Mouse (Mus musculus) bone marrow, adult 2 months (tissue): Measurements from ENCODE around the gene Heca.
"Not testable (repeated sequence)": the region's sequence is repeated elsewhere in the genome, so short reads cannot be mapped to it uniquely, and the experiment has no call there.

Source experiments
- CTCF ChIP-seq: fragments of 200-500 bp; IDR thresholded peaks from 2 replicates; pipeline ENCODE4 v1.5.1; 2011; ENCODE audit warnings: low read length, control low read depth; ENCODE audit not compliant: control insufficient read depth, insufficient read depth
- POLR2A ChIP-seq: fragments of 200-500 bp; IDR thresholded peaks from 2 replicates; pipeline ENCODE4 v1.6.1; 2011; ENCODE audit warnings: low read depth, mild to moderate bottlenecking, control low read depth, low read length, borderline replicate concordance; ENCODE audit not compliant: control insufficient read depth

DNA sequence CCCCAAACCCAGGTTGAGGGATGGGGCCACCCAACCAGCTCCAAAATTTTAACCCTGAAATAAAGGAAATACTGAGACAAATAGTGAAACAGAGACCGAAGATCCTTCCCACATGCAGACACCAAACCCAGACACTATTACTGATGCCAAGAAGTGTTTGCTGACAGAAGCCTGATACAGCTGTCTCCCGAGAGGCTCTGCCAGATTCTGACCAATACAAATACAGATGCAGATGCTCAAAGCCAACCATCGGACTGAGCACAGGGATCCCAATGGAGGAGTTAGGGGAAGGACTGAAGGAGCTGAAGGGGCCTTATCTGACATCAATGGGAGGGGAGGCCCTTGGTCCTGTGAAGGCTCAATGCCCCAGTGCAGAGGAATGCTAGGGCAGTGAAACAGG lies 41.5 kb downstream of the Heca start:
- not testable (repeated sequence) for TF ChIP-seq POLR2A, CTCF
